Mouse (Mus musculus): ENCODE measurements around the gene Eif4e. TPM values are rescaled to one million over a fixed set of nuclear protein-coding genes. Genes with fewer than 3 reads are reported as not detected.

The Eif4e gene
- polyA plus RNA-seq, 1 experiment from 2014 or later = 284 TPM

DNA sequence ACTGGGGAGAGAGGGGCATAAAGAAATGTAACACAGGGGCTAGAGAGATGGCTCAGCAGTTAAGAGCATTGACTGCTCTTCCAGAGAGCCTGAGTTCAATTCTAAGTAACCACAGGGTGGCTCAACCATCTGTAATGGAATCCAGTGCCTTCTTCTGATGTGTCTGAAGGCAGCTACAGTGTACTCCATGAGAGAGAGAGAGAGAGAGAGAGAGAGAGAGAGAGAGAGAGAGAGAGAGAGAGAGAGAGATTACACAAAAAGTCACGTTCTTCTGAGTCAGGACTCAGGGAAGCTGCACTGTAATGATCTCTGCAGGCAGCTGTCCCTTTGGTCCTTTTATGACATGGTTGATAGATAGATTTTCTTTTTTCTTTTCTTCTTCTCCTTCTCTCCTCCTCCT is 31.4 kb upstream of the Eif4e start:
- Histone ChIP-seq H3K4me3 (replicated peaks; ENCODE audit: low read length) (no peak overlapping the region), H3K9me3 (replicated peaks; ENCODE audit: control insufficient read depth, low read length) (no peaks in the 10 kb centered on the region), H3K4me2 (ENCODE audit: low read depth, low read length) (no peak overlapping the region), H3K27ac (ENCODE audit: low read length) (no peak overlapping the region), H3K9ac (ENCODE audit: low read length) (no peak overlapping the region), H3K4me1 (ENCODE audit: control insufficient read depth, insufficient read depth, low read length) (no peaks in the 10 kb centered on the region), H3K36me3 (ENCODE audit: control insufficient read depth, insufficient read depth, low read length) (no peaks in the 10 kb centered on the region), H3K27me3 (ENCODE audit: control insufficient read depth, insufficient read depth, low read length) (no peaks in the 10 kb centered on the region)
- 47% methylated on average over 1 of the region's 1 CpGs for WGBS
- ATAC-seq (ENCODE audit: insufficient read depth, low FRiP score) = no peak

DNA sequence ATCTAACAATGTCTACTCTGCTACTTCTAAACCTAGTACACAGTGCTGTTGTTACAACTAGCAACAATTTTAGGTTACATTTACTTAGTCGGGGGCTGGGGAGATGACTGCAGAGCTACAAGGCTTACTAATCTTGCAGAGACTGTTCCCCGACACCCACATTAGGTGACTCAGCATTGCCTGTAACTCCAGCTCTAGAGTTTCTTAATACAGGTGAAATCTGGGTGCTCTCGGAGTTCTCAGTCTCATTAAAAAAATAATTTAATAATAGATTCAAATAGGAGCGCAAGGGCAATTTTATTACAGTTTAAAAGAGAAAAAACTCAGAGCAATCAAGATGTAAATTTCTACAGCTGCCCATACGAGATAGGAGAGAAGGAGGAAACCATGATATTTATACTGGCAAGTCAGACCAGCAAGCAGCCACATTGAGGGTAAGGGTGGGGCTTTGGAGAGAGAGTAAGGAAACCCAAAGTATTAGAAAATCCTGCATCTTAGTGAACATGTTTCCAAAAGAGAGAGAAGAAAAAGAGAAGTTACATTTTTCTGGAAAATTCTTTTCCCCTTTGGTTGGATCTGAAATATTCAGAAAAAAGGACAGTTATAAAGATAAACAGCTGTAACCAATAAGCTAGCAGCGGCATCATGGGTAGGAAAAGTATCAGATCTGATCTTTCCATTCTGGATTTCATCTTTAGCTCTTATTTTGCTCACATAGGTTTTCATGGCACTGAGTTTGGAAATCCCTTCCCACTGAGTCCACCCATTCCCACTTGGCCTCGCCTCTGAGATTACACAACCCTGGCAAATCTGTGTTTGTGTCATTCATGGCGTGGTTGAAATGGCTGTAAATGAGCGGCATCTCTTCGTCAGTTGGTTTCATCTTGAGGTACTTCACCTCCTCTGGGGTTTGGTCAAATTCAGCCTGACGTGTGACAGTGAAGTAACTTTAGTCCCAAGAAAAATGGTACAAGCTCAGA is 30.5 kb upstream of the Eif4e start:
- no peak overlapping the region for H3K9ac ChIP-seq (ENCODE audit: low read length)
- H3K4me1 ChIP-seq (ENCODE audit: control insufficient read depth, insufficient read depth, low read length) = no peaks in the 10 kb centered on the region
- no peaks in the 10 kb centered on the region for H3K9me3 ChIP-seq (replicated peaks; ENCODE audit: control insufficient read depth, low read length)
- no peaks in the 10 kb centered on the region for H3K27me3 ChIP-seq (ENCODE audit: control insufficient read depth, insufficient read depth, low read length)
- ATAC-seq (ENCODE audit: insufficient read depth, low FRiP score) = no peak
- WGBS = 74% methylated on average over 11 of the region's 11 CpGs
- no peak overlapping the region for H3K27ac ChIP-seq (ENCODE audit: low read length)
- no peaks in the 10 kb centered on the region for H3K36me3 ChIP-seq (ENCODE audit: control insufficient read depth, insufficient read depth, low read length)
- no peak overlapping the region for H3K4me3 ChIP-seq (replicated peaks; ENCODE audit: low read length)
- no peak overlapping the region for H3K4me2 ChIP-seq (ENCODE audit: low read depth, low read length)

DNA sequence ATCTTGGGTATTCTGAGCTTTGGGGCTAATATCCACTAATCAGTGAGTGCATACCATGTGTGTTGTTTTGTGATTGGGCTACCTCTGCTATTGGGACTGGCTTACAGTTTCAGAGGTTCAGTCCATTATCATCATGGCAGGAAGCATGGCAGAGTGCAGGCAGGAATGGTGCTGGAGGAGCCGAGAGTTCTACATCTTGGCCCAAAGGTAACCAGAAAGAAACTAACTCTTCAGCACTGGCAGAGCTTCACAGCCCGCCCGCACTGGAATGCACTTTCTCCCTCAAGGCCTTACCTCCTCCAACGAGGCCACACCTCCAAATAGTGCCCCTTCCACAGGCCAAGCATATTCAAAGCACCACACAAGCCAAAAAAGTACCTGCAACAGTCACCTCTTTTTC is 27.2 kb upstream of the Eif4e start:
- Histone ChIP-seq H3K4me1 (ENCODE audit: control insufficient read depth, insufficient read depth, low read length) (no peaks in the 10 kb centered on the region), H3K27ac (ENCODE audit: low read length) (no peak overlapping the region), H3K9me3 (replicated peaks; ENCODE audit: control insufficient read depth, low read length) (no peaks in the 10 kb centered on the region), H3K9ac (ENCODE audit: low read length) (no peak overlapping the region), H3K36me3 (ENCODE audit: control insufficient read depth, insufficient read depth, low read length) (no peaks in the 10 kb centered on the region), H3K4me3 (replicated peaks; ENCODE audit: low read length) (no peak overlapping the region), H3K4me2 (ENCODE audit: low read depth, low read length) (no peak overlapping the region), H3K27me3 (ENCODE audit: control insufficient read depth, insufficient read depth, low read length) (no peaks in the 10 kb centered on the region)
- WGBS = 56% methylated on average over 4 of the region's 4 CpGs
- no peak for ATAC-seq (ENCODE audit: insufficient read depth, low FRiP score)

DNA sequence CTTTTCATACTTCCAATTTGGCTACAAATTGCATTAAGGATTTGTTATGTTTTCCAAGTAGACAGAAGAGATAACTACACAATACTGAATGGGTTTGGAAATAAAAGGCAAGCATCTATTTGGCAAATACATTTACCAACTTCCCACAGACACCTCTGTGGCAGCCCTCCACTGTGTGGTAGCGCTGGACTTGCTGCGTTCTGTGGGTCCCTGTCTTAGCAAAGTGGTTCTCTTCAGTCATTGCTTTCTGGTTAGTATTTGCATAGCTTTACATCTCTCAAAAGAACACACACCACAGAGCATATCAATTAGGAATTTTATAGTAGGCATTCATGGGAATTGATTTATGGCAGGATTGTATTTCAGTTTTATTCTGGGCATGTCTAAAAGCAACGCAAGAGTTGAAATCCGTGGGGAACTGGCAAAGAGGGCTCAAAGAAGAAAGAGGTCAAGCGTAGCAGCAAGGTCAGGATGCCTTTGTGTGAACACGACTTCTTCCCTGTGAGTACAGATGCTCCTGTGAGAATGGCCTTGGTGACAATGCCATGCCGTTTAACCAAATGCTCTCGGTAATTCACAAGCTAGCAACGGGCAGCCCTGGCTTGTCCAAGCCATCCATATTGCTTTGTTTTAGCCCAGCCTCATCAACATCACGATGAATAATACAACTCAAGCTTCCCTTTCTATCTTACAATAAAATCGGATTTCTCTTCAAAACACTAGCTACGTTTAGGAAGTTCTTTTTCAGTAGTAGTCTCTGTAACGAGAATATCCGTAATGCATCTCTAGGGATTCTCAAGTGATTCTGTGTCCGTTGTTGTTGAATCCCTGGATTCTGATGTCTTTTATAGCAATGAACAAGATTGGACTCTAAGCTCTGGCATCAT is 25.9 kb upstream of the Eif4e start:
- no peak overlapping the region for H3K4me2 ChIP-seq (ENCODE audit: low read depth, low read length)
- H3K27me3 ChIP-seq (ENCODE audit: control insufficient read depth, insufficient read depth, low read length) = no peaks in the 10 kb centered on the region
- H3K27ac ChIP-seq (ENCODE audit: low read length) = no peak overlapping the region
- no peaks in the 10 kb centered on the region for H3K9me3 ChIP-seq (replicated peaks; ENCODE audit: control insufficient read depth, low read length)
- ATAC-seq (ENCODE audit: insufficient read depth, low FRiP score) = no peak
- no peak overlapping the region for H3K9ac ChIP-seq (ENCODE audit: low read length)
- no peak overlapping the region for H3K4me3 ChIP-seq (replicated peaks; ENCODE audit: low read length)
- no peaks in the 10 kb centered on the region for H3K4me1 ChIP-seq (ENCODE audit: control insufficient read depth, insufficient read depth, low read length)
- no peaks in the 10 kb centered on the region for H3K36me3 ChIP-seq (ENCODE audit: control insufficient read depth, insufficient read depth, low read length)
- WGBS = 74% methylated on average over 15 of the region's 15 CpGs

DNA sequence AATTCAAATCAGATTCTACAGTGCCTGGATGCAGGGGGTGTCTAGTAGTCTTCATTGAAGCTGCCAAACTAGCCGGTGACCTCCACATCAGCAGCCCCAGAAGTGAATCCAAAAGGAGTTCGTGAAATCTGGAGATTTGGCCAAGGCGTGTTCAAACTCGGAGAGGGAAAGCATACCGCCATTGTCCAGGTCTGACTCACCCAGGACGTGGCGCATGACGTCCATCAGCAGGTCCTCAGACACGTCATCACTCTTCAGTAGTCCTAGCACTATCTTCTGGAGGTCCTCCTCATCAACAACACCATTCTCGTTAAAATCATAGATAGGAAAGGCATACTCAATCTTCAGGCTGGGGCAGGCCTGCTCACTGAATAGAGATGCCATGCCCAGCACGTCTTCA is 22.2 kb upstream of the Eif4e start:
- H3K36me3 ChIP-seq (ENCODE audit: control insufficient read depth, insufficient read depth, low read length) = no peaks in the 10 kb centered on the region
- no peak overlapping the region for H3K27ac ChIP-seq (ENCODE audit: low read length)
- ATAC-seq (ENCODE audit: insufficient read depth, low FRiP score) = no peak
- H3K9ac ChIP-seq (ENCODE audit: low read length) = no peak overlapping the region
- no peaks in the 10 kb centered on the region for H3K27me3 ChIP-seq (ENCODE audit: control insufficient read depth, insufficient read depth, low read length)
- no peak overlapping the region for H3K4me3 ChIP-seq (replicated peaks; ENCODE audit: low read length)
- no peak overlapping the region for H3K4me2 ChIP-seq (ENCODE audit: low read depth, low read length)
- H3K4me1 ChIP-seq (ENCODE audit: control insufficient read depth, insufficient read depth, low read length) = no peaks in the 10 kb centered on the region
- 80% methylated on average over 11 of the region's 11 CpGs for WGBS
- no peaks in the 10 kb centered on the region for H3K9me3 ChIP-seq (replicated peaks; ENCODE audit: control insufficient read depth, low read length)

DNA sequence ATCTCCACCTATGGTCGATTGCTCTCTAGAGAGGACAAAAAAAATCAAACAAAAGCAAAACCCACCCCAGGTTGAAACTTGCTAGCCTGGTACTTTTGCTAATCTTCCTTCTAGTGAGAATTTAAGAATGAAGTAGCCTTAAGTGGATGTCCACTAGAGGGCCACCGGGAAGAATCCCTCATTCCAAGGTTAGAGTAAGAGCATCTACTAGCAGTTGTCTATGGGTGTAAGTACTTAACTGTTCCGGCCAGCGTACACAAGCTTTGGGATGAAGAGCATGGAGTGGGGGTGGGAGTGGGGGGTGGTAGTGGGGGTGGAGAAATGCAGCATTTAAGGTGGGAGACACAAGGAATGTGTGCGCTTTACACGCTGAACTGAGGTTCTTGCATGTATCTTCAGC is 19.2 kb upstream of the Eif4e start:
- Histone ChIP-seq H3K27ac (ENCODE audit: low read length) (no peak overlapping the region), H3K36me3 (ENCODE audit: control insufficient read depth, insufficient read depth, low read length) (no peaks in the 10 kb centered on the region), H3K4me2 (ENCODE audit: low read depth, low read length) (no peak overlapping the region), H3K27me3 (ENCODE audit: control insufficient read depth, insufficient read depth, low read length) (no peaks in the 10 kb centered on the region), H3K9ac (ENCODE audit: low read length) (no peak overlapping the region), H3K4me1 (ENCODE audit: control insufficient read depth, insufficient read depth, low read length) (no peaks in the 10 kb centered on the region), H3K4me3 (replicated peaks; ENCODE audit: low read length) (no peak overlapping the region), H3K9me3 (replicated peaks; ENCODE audit: control insufficient read depth, low read length) (no peaks in the 10 kb centered on the region)
- 49% methylated on average over 6 of the region's 6 CpGs for WGBS
- no peak for ATAC-seq (ENCODE audit: insufficient read depth, low FRiP score)

DNA sequence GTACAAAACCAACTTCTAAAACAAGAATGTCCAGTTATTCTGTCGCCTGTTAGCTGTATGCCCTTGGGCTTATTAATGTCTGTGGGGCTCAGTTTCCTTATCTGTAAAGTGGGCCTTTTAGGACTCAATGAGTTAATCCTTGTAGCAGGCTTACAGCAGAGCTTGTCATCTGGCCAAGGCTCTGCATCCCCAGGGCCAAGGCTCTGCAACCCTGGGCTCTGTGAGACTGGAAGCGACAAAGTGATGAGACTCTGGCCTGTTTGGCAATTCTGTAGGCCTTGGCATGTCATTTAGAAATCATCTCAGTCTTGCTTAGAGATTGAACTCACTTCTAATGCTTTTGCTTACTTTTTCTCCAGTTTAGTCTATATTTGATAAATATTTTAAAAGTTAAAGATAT is 16.4 kb upstream of the Eif4e start:
- Histone ChIP-seq H3K4me1 (ENCODE audit: control insufficient read depth, insufficient read depth, low read length) (no peaks in the 10 kb centered on the region), H3K9me3 (replicated peaks; ENCODE audit: control insufficient read depth, low read length) (no peaks in the 10 kb centered on the region), H3K4me3 (replicated peaks; ENCODE audit: low read length) (no peak overlapping the region), H3K27me3 (ENCODE audit: control insufficient read depth, insufficient read depth, low read length) (no peaks in the 10 kb centered on the region), H3K36me3 (ENCODE audit: control insufficient read depth, insufficient read depth, low read length) (no peaks in the 10 kb centered on the region), H3K27ac (ENCODE audit: low read length) (no peak overlapping the region), H3K9ac (ENCODE audit: low read length) (no peak overlapping the region), H3K4me2 (ENCODE audit: low read depth, low read length) (no peak overlapping the region)
- 93% methylated on average over 2 of the region's 2 CpGs for WGBS
- no peak for ATAC-seq (ENCODE audit: insufficient read depth, low FRiP score)

DNA sequence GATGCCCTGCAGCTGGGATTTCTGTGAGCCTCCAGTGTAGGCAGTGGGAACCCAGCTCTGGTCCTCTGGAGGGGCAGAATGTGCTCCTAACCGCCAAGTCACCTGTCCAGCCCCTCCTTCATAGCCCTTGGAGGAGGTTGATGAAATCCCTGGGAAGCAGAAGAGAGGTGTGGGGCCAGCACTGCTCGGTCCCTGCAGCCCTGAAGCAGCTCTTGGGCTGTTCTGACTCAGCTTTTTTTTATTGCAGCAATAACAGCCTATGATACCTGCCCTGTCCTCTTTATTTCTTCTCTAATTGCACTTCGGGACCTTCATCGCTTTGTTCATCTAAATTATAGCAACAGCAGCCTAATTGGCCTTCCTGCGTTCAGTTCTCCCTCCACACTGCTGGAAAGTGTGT is 15.5 kb upstream of the Eif4e start:
- H3K27me3 ChIP-seq (ENCODE audit: control insufficient read depth, insufficient read depth, low read length) = no peaks in the 10 kb centered on the region
- no peak overlapping the region for H3K4me3 ChIP-seq (replicated peaks; ENCODE audit: low read length)
- no peak overlapping the region for H3K4me2 ChIP-seq (ENCODE audit: low read depth, low read length)
- no peaks in the 10 kb centered on the region for H3K9me3 ChIP-seq (replicated peaks; ENCODE audit: control insufficient read depth, low read length)
- H3K27ac ChIP-seq (ENCODE audit: low read length) = no peak overlapping the region
- H3K4me1 ChIP-seq (ENCODE audit: control insufficient read depth, insufficient read depth, low read length) = no peaks in the 10 kb centered on the region
- H3K9ac ChIP-seq (ENCODE audit: low read length) = no peak overlapping the region
- WGBS = 74% methylated on average over 5 of the region's 5 CpGs
- no peaks in the 10 kb centered on the region for H3K36me3 ChIP-seq (ENCODE audit: control insufficient read depth, insufficient read depth, low read length)
- ATAC-seq (ENCODE audit: insufficient read depth, low FRiP score) = no peak

DNA sequence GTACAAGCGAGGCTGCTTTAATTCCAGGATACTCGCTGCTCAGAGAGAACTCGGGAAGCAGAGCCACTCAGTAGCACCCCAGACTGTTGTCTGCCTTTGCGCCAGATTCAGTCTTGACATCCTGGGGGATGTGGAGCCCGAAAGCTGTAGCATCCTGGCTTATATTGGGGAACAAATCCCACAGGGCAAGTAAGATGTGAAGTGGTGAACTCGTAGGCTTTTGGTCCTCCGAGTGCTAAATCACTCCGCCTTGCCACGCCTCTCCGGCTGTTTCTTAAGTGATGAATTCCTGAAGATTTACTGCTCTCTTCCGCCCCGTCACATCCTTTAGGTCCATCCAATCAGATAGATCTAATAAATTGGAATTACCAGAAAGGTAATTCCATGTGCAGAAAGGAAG is 12.7 kb upstream of the Eif4e start:
- H3K27me3 ChIP-seq (ENCODE audit: control insufficient read depth, insufficient read depth, low read length) = no peaks in the 10 kb centered on the region
- ATAC-seq (ENCODE audit: insufficient read depth, low FRiP score) = no peak
- no peak overlapping the region for H3K27ac ChIP-seq (ENCODE audit: low read length)
- no peaks in the 10 kb centered on the region for H3K36me3 ChIP-seq (ENCODE audit: control insufficient read depth, insufficient read depth, low read length)
- H3K9me3 ChIP-seq (replicated peaks; ENCODE audit: control insufficient read depth, low read length) = no peaks in the 10 kb centered on the region
- 54% methylated on average over 12 of the region's 12 CpGs for WGBS
- no peak overlapping the region for H3K4me3 ChIP-seq (replicated peaks; ENCODE audit: low read length)
- no peak overlapping the region for H3K9ac ChIP-seq (ENCODE audit: low read length)
- H3K4me2 ChIP-seq (ENCODE audit: low read depth, low read length) = 0 out of 2 replicates have a peak overlapping the region, but pooled peaks have one; percentile 12
- no peaks in the 10 kb centered on the region for H3K4me1 ChIP-seq (ENCODE audit: control insufficient read depth, insufficient read depth, low read length)

Measured in stomach, embryonic 16.5 days (tissue).